Mouse (Mus musculus): Measurements from ENCODE around the gene Igfals. TPM values are rescaled to one million over a fixed set of nuclear protein-coding genes. Genes with fewer than 3 reads are reported as not detected.

Gene Igfals
- total and polyA plus RNA-seq, 3 experiments: 0.10 to 0.16 TPM; not detected in 1

DNA sequence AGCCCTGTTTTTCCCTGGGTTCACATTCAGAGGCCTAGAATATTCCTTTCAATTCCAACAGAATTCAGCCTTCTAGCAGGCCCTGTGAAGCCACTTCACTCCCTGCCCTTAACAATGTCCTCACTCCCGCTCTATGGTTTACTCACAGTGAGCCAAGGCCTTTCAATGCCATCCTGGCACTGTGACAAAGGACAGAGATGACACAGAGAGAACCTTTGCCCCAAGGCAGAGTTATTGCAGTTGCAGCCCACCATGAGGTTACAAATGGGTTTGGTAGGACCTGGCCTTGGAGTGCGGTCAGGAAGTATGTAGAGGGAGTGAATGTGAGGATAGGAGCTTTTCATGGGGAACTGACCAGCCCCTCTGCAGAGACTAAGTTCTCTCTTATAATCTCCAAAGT lies 41.8 kb downstream of the Igfals start:
- no peaks in the 10 kb centered on the region for H3K9me3 ChIP-seq (replicated peaks)
- no peak for ATAC-seq (ENCODE audit: extremely low read depth, insufficient number of reproducible peaks, low FRiP score, poor library complexity, severe bottlenecking)
- DNase-seq (ENCODE audit: low spot score): no peak
- peaks cover 28% of the 10 kb centered on the region for H3K4me1 ChIP-seq (ENCODE audit: insufficient read depth, low read depth, low read length)
- TF ChIP-seq POLR2AphosphoS5 (IDR thresholded peaks at IDR 0.05; ENCODE audit: insufficient replicate concordance, low read depth, low read length) (no peak), TAL1 (conservative IDR thresholded peaks at IDR 0.05; ENCODE audit: low read depth, low read length) (no peak), GATA2 (IDR thresholded peaks at IDR 0.05; ENCODE audit: borderline replicate concordance, low read depth, low read length) (no peak), CTCF (IDR thresholded peaks at IDR 0.05; ENCODE audit: low read depth, low read length) (no peak), GATA1 (IDR thresholded peaks at IDR 0.05; ENCODE audit: borderline replicate concordance, low read length) (no peak)
- H3K36me3 ChIP-seq (replicated peaks): peaks cover 100% of the 10 kb centered on the region
- no peak overlapping the region for H3K4me3 ChIP-seq (ENCODE audit: low read depth, low read length)
- no peaks in the 10 kb centered on the region for H3K27me3 ChIP-seq (ENCODE audit: insufficient read depth, low read length)

DNA sequence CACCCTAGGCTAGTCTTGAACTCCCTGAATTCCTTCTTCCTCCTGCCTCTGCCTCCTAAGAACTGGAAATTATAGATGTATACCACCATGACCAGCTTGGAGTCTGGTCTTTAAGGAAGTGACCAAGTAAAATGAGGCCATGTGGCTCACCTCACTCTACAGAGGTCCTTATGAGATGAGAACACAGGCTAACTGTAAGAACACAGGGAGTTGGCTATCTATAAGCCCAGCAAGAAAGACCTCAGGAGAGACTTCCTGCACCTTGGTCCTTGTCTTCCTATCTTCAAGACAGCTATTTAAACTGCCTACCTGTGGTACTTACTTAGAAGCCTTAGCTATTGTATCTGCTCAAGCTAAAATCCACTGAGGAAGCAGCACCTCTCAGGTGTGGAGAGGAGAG lies 48.2 kb downstream of the Igfals start:
- Histone ChIP-seq H3K36me3 (replicated peaks) (peaks cover 99% of the 10 kb centered on the region), H3K4me1 (ENCODE audit: insufficient read depth, low read depth, low read length) (peaks cover 20% of the 10 kb centered on the region), H3K4me3 (ENCODE audit: low read depth, low read length) (peak overlapping the region; percentile 31; the same call in 1 of the 2 replicates), H3K9me3 (replicated peaks) (no peaks in the 10 kb centered on the region), H3K27me3 (ENCODE audit: insufficient read depth, low read length) (no peaks in the 10 kb centered on the region)
- TF ChIP-seq GATA1 (IDR thresholded peaks at IDR 0.05; ENCODE audit: borderline replicate concordance, low read length): no peak
- no peak for TF ChIP-seq CTCF (IDR thresholded peaks at IDR 0.05; ENCODE audit: low read depth, low read length)
- TF ChIP-seq GATA2 (IDR thresholded peaks at IDR 0.05; ENCODE audit: borderline replicate concordance, low read depth, low read length): no peak
- no peak; the same call in 1 of the 2 replicates for TF ChIP-seq TAL1 (conservative IDR thresholded peaks at IDR 0.05; ENCODE audit: low read depth, low read length)
- no peak for TF ChIP-seq POLR2AphosphoS5 (IDR thresholded peaks at IDR 0.05; ENCODE audit: insufficient replicate concordance, low read depth, low read length)
- DNase-seq (ENCODE audit: low spot score) (no peak), ATAC-seq (ENCODE audit: extremely low read depth, insufficient number of reproducible peaks, low FRiP score, poor library complexity, severe bottlenecking) (no peak)

DNA sequence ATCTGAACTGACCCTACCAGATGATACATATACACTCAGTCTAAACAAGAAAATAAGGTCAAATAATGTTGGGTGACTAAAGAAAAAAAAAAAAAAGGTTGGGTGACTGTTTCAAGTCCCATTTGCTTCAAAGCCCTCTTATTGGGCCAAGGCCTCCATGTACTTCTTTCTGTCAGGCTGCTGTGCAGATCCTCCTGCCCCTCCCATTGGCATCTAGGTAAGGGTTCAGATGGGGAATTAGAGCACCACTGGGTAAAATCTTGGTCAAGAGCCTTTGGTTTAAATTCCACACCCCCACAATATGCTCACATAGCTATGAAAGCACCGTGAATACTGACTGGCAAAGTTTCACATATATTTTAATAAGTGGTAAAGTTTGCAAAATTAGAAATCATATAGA lies 57.4 kb downstream of the Igfals start:
- no peak for DNase-seq (ENCODE audit: low spot score)
- ATAC-seq (ENCODE audit: extremely low read depth, insufficient number of reproducible peaks, low FRiP score, poor library complexity, severe bottlenecking): no peak
- Histone ChIP-seq H3K36me3 (replicated peaks) (peaks cover 98% of the 10 kb centered on the region), H3K9me3 (replicated peaks) (no peaks in the 10 kb centered on the region), H3K4me1 (ENCODE audit: insufficient read depth, low read depth, low read length) (peaks cover 4% of the 10 kb centered on the region; the same call in 1 of the 2 replicates), H3K4me3 (ENCODE audit: low read depth, low read length) (no peak overlapping the region), H3K27me3 (ENCODE audit: insufficient read depth, low read length) (no peaks in the 10 kb centered on the region)
- TF ChIP-seq GATA2 (IDR thresholded peaks at IDR 0.05; ENCODE audit: borderline replicate concordance, low read depth, low read length) (no peak), POLR2AphosphoS5 (IDR thresholded peaks at IDR 0.05; ENCODE audit: insufficient replicate concordance, low read depth, low read length) (no peak), GATA1 (IDR thresholded peaks at IDR 0.05; ENCODE audit: borderline replicate concordance, low read length) (no peak), TAL1 (conservative IDR thresholded peaks at IDR 0.05; ENCODE audit: low read depth, low read length) (no peak), CTCF (IDR thresholded peaks at IDR 0.05; ENCODE audit: low read depth, low read length) (no peak)

GRCm38 (mm10) chr17:24929506-24929905 lies 63.7 kb downstream of the Igfals start:
- Histone ChIP-seq H3K4me3 (ENCODE audit: low read depth, low read length) (no peak overlapping the region), H3K36me3 (replicated peaks) (peaks cover 78% of the 10 kb centered on the region), H3K27me3 (ENCODE audit: insufficient read depth, low read length) (no peaks in the 10 kb centered on the region), H3K4me1 (ENCODE audit: insufficient read depth, low read depth, low read length) (peaks cover 16% of the 10 kb centered on the region), H3K9me3 (replicated peaks) (no peaks in the 10 kb centered on the region)
- ATAC-seq (ENCODE audit: extremely low read depth, insufficient number of reproducible peaks, low FRiP score, poor library complexity, severe bottlenecking) (no peak), DNase-seq (ENCODE audit: low spot score) (no peak)
- no peak for TF ChIP-seq GATA1 (IDR thresholded peaks at IDR 0.05; ENCODE audit: borderline replicate concordance, low read length)
- TF ChIP-seq TAL1 (conservative IDR thresholded peaks at IDR 0.05; ENCODE audit: low read depth, low read length): no peak
- no peak for TF ChIP-seq POLR2AphosphoS5 (IDR thresholded peaks at IDR 0.05; ENCODE audit: insufficient replicate concordance, low read depth, low read length)
- no peak for TF ChIP-seq GATA2 (IDR thresholded peaks at IDR 0.05; ENCODE audit: borderline replicate concordance, low read depth, low read length)
- TF ChIP-seq CTCF (IDR thresholded peaks at IDR 0.05; ENCODE audit: low read depth, low read length): no peak

Other genes starting within 250 kb of the Igfals start
Only the 20 nearest of the 29 such genes appear.
- 1.4 TPM in 1 of 2 replicates, not detected in the other for gene Noxo1, start 169.8 kb upstream of the Igfals start, total RNA-seq (2014; fragmentation: Nextera tagmentation)
- 1.0 and 1.1 TPM in 2 replicates for gene Noxo1, start 169.8 kb upstream of the Igfals start, total RNA-seq (2017)
- gene Noxo1, start 169.8 kb upstream of the Igfals start, polyA plus RNA-seq (2012): 0.72 and 0.87 TPM in 2 replicates
- 9.2 and 17.8 TPM in 2 replicates for gene Tbl3, start 158.3 kb upstream of the Igfals start, total RNA-seq (2014; fragmentation: Nextera tagmentation)
- gene Tbl3, start 158.3 kb upstream of the Igfals start, total RNA-seq (2017): 27.7 and 34.0 TPM in 2 replicates
- gene Tbl3, start 158.3 kb upstream of the Igfals start, polyA plus RNA-seq (2012): 15.6 and 25.2 TPM in 2 replicates
- not detected in 2 replicates for gene Rnf151, start 147.9 kb upstream of the Igfals start, total RNA-seq (2014; fragmentation: Nextera tagmentation)
- 0.23 TPM in 1 of 2 replicates, not detected in the other for gene Rnf151, start 147.9 kb upstream of the Igfals start, total RNA-seq (2017)
- 0.13 and 0.17 TPM in 2 replicates for gene Rnf151, start 147.9 kb upstream of the Igfals start, polyA plus RNA-seq (2012)
- gene Rps2, start 147.9 kb upstream of the Igfals start, total RNA-seq (2014; fragmentation: Nextera tagmentation): 3,970 and 4,105 TPM in 2 replicates
- gene Rps2, start 147.9 kb upstream of the Igfals start, total RNA-seq (2017): 950 and 975 TPM in 2 replicates
- 2,688 and 3,723 TPM in 2 replicates for gene Rps2, start 147.9 kb upstream of the Igfals start, polyA plus RNA-seq (2012)
- gene Ndufb10, start 141.5 kb upstream of the Igfals start, total RNA-seq (2014; fragmentation: Nextera tagmentation): 54.6 and 63.5 TPM in 2 replicates
- gene Ndufb10, start 141.5 kb upstream of the Igfals start, total RNA-seq (2017): 185 and 206 TPM in 2 replicates
- gene Ndufb10, start 141.5 kb upstream of the Igfals start, polyA plus RNA-seq (2012): 372 and 429 TPM in 2 replicates
- gene Rpl3l, start 138.2 kb upstream of the Igfals start, total RNA-seq (2014; fragmentation: Nextera tagmentation): not detected in 2 replicates
- 0.17 TPM in 1 of 2 replicates, not detected in the other for gene Rpl3l, start 138.2 kb upstream of the Igfals start, total RNA-seq (2017)
- gene Rpl3l, start 138.2 kb upstream of the Igfals start, polyA plus RNA-seq (2012): 0.07 TPM in 1 of 2 replicates, not detected in the other
- 62.0 and 76.8 TPM in 2 replicates for gene Msrb1, start 129.4 kb upstream of the Igfals start, total RNA-seq (2014; fragmentation: Nextera tagmentation)
- 34.6 and 39.2 TPM in 2 replicates for gene Msrb1, start 129.4 kb upstream of the Igfals start, total RNA-seq (2017)
- gene Msrb1, start 129.4 kb upstream of the Igfals start, polyA plus RNA-seq (2012): 10.1 and 14.6 TPM in 2 replicates
- gene Hs3st6, start 113.0 kb upstream of the Igfals start, total RNA-seq (2014; fragmentation: Nextera tagmentation): not detected in 2 replicates
- gene Hs3st6, start 113.0 kb upstream of the Igfals start, total RNA-seq (2017): not detected in 2 replicates
- not detected in 2 replicates for gene Hs3st6, start 113.0 kb upstream of the Igfals start, polyA plus RNA-seq (2012)
- 7.6 and 8.4 TPM in 2 replicates for gene Meiob, start 61.7 kb upstream of the Igfals start, total RNA-seq (2014; fragmentation: Nextera tagmentation)
- 1.9 and 2.1 TPM in 2 replicates for gene Meiob, start 61.7 kb upstream of the Igfals start, total RNA-seq (2017)
- gene Meiob, start 61.7 kb upstream of the Igfals start, polyA plus RNA-seq (2012): 0.07 and 0.13 TPM in 2 replicates
- 16.8 and 22.3 TPM in 2 replicates for gene Hagh, start 25.9 kb upstream of the Igfals start, total RNA-seq (2014; fragmentation: Nextera tagmentation)
- 30.4 and 34.7 TPM in 2 replicates for gene Hagh, start 25.9 kb upstream of the Igfals start, total RNA-seq (2017)
- 22.1 and 22.3 TPM in 2 replicates for gene Hagh, start 25.9 kb upstream of the Igfals start, polyA plus RNA-seq (2012)
- 7.9 and 10.8 TPM in 2 replicates for gene Fahd1, start 15.6 kb upstream of the Igfals start, total RNA-seq (2014; fragmentation: Nextera tagmentation)
- 16.1 TPM in 2 replicates for gene Fahd1, start 15.6 kb upstream of the Igfals start, total RNA-seq (2017)
- gene Fahd1, start 15.6 kb upstream of the Igfals start, polyA plus RNA-seq (2012): 3.9 and 4.5 TPM in 2 replicates
- 92.9 and 95.7 TPM in 2 replicates for gene Nubp2, start 20.4 kb downstream of the Igfals start, total RNA-seq (2014; fragmentation: Nextera tagmentation)
- gene Nubp2, start 20.4 kb downstream of the Igfals start, total RNA-seq (2017): 46.9 and 58.5 TPM in 2 replicates
- gene Nubp2, start 20.4 kb downstream of the Igfals start, polyA plus RNA-seq (2012): 79.9 and 103 TPM in 2 replicates
- gene Spsb3, start 20.6 kb downstream of the Igfals start, total RNA-seq (2014; fragmentation: Nextera tagmentation): 10.9 and 12.8 TPM in 2 replicates
- gene Spsb3, start 20.6 kb downstream of the Igfals start, total RNA-seq (2017): 15.9 and 19.7 TPM in 2 replicates
- 35.1 and 42.6 TPM in 2 replicates for gene Spsb3, start 20.6 kb downstream of the Igfals start, polyA plus RNA-seq (2012)
- 3.4 and 6.5 TPM in 2 replicates for gene Eme2, start 29.1 kb downstream of the Igfals start, total RNA-seq (2014; fragmentation: Nextera tagmentation)
- 18.2 and 19.4 TPM in 2 replicates for gene Eme2, start 29.1 kb downstream of the Igfals start, total RNA-seq (2017)
- gene Eme2, start 29.1 kb downstream of the Igfals start, polyA plus RNA-seq (2012): 9.4 and 12.1 TPM in 2 replicates
- 28.8 and 30.8 TPM in 2 replicates for gene Mrps34, start 29.1 kb downstream of the Igfals start, total RNA-seq (2014; fragmentation: Nextera tagmentation)
- gene Mrps34, start 29.1 kb downstream of the Igfals start, total RNA-seq (2017): 15.6 and 21.1 TPM in 2 replicates
- 81.7 and 82.8 TPM in 2 replicates for gene Mrps34, start 29.1 kb downstream of the Igfals start, polyA plus RNA-seq (2012)
- 5.6 and 9.5 TPM in 2 replicates for gene Nme3, start 30.5 kb downstream of the Igfals start, total RNA-seq (2014; fragmentation: Nextera tagmentation)
- 29.0 and 32.5 TPM in 2 replicates for gene Nme3, start 30.5 kb downstream of the Igfals start, total RNA-seq (2017)
- gene Nme3, start 30.5 kb downstream of the Igfals start, polyA plus RNA-seq (2012): 20.2 and 26.8 TPM in 2 replicates
- 61.3 and 122 TPM in 2 replicates for gene Mapk8ip3, start 71.0 kb downstream of the Igfals start, total RNA-seq (2014; fragmentation: Nextera tagmentation)
- 35.4 and 39.7 TPM in 2 replicates for gene Mapk8ip3, start 71.0 kb downstream of the Igfals start, total RNA-seq (2017)
- 24.7 and 32.4 TPM in 2 replicates for gene Mapk8ip3, start 71.0 kb downstream of the Igfals start, polyA plus RNA-seq (2012)
- 79.9 and 83.5 TPM in 2 replicates for gene Jpt2, start 94.7 kb downstream of the Igfals start, total RNA-seq (2014; fragmentation: Nextera tagmentation)
- gene Jpt2, start 94.7 kb downstream of the Igfals start, total RNA-seq (2017): 71.2 and 72.3 TPM in 2 replicates
- 25.9 and 28.8 TPM in 2 replicates for gene Jpt2, start 94.7 kb downstream of the Igfals start, polyA plus RNA-seq (2012)
- gene Cramp1l, start 149.8 kb downstream of the Igfals start, total RNA-seq (2014; fragmentation: Nextera tagmentation): 37.7 and 39.5 TPM in 2 replicates
- 8.6 and 8.9 TPM in 2 replicates for gene Cramp1l, start 149.8 kb downstream of the Igfals start, total RNA-seq (2017)
- 14.0 and 14.9 TPM in 2 replicates for gene Cramp1l, start 149.8 kb downstream of the Igfals start, polyA plus RNA-seq (2012)
- gene Ift140, start 150.1 kb downstream of the Igfals start, total RNA-seq (2014; fragmentation: Nextera tagmentation): 17.7 and 37.9 TPM in 2 replicates
- 13.5 and 17.9 TPM in 2 replicates for gene Ift140, start 150.1 kb downstream of the Igfals start, total RNA-seq (2017)
- 9.6 and 9.9 TPM in 2 replicates for gene Ift140, start 150.1 kb downstream of the Igfals start, polyA plus RNA-seq (2012)

Data from G1E (cell line).